Mouse (Mus musculus) left cerebral cortex, adult 2 months (tissue): ENCODE measurements at regions not wholly inside any gene's neighbourhood (a gene's known extent, or its start where the extent isn't known, plus 50 kb on each side); places are given as distances from the start of the nearest gene placed in this dataset.
A peak's percentile ranks its signal among the peaks of the same experiment; 100 is the strongest.

ENCODE experiments used
- DNase-seq, 2 experiments: peaks; one replicate each; pipeline ENCODE4 v3.0.0; 2021 to 2022; ENCODE audit warnings: low spot score in 2 of 2, mixed read lengths in 1 of 2; ENCODE audit errors: extremely low spot score in 1 of 2
- H3K27ac ChIP-seq: fragments of 200-600 bp; 2 replicates; pipeline ENCODE4 v1.8.1; 2022
- H3K4me3 ChIP-seq: fragments of 200-600 bp; 2 replicates; pipeline ENCODE4 v1.8.1; 2022
- CTCF ChIP-seq: fragments of 200-600 bp; IDR thresholded peaks from 2 replicates; pipeline ENCODE4 v1.8.1; 2022; ENCODE audit warnings: antibody characterized with exemption, mild to moderate bottlenecking, moderate library complexity
- intact Hi-C: fragments of 180-260 bp; cut with DNase I; formaldehyde crosslinking; loops from one replicate; pipeline ENCODE4 v1.15.1; 2025

DNA sequence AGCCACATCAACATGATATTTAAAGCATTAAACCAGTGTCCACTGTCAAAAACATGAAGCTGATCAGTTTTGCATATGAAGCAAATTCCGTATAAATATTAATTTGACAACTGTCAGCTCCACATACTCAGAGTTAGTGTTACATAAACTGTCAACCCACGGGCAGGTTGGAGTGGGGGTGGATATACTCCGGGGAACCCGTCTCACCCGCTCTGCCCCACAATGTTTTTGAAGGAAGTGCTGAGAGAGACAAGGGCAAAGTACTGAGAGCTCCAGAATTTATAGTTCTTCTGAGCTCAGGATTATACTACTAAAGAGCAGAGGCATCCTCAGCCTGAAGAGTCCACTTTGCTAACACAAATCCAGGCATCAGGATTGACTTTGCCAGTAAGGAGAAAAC is 132.5 kb upstream of the Ptprk start:
- intact Hi-C loops, result no loop called here
- Histone ChIP-seq H3K4me3 (no peak overlapping the region), H3K27ac (no peak overlapping the region)
- TF ChIP-seq CTCF, result no peak
- DNase-seq, result peak in 1 of 2 experiments; percentile 11

DNA sequence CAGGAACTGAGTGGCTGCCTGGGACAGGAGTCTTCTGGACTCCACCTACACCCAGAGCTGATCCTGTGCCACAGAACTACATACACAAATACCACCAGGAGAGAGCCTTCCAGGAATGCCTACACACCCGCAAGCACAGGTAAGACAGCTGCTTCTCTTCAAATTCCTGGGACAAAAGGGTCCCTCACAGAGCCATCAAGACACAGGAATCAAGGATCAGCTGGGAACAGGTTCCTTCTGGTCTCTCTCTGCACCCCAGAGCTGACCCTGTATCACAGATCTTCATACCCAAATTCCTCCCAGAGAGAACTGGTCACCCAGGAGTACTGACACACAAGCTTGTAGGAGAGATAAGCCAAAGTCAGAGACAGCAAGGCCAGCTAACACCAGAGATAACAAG is 125.5 kb upstream of the Ptprk start:
- intact Hi-C loops, result no loop called here
- Histone ChIP-seq H3K27ac (no peak overlapping the region), H3K4me3 (no peak overlapping the region)
- no peak for DNase-seq
- no peak for TF ChIP-seq CTCF

DNA sequence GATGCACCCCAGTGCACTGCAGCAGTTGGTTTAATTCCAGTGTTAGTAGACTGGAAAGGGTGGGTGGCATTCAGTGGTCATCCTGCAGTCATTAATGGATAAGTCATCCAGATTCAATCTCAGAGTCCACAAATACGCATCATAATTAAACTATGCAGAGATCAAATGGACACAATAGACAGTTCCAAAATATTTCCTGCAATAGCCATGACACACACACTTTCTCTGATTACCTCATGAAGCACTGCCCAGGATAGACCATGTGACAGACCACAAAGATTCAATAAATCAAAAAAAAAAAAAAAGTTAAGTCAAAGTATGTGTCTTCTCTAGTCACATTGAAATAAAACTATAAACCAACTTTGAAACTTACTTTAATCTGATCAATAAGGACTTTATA is 106.4 kb upstream of the Ptprk start:
- Histone ChIP-seq H3K27ac (no peak overlapping the region), H3K4me3 (no peak overlapping the region)
- no peak for TF ChIP-seq CTCF
- DNase-seq, result no peak
- intact Hi-C loops, result no loop called here

DNA sequence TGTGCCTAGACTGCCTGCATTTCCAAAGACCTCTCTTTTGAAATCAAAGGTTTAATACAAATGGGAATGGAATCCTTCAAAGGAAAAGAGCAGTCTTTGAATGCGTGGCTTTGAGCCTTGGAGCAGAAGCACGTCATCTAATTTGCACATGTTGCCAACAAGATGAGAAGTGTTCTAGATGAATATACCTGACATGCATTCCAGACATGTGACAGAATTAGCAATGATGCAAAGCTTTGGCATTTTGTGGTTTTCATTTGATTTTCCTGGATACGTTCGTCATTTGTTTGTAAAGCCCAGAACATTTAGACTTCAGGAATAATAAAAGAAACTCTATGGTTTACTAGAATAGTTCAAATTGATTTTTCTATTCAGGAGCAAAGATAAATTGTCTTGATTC is 90.6 kb upstream of the Ptprk start:
- H3K4me3 ChIP-seq, result no peak overlapping the region
- no peak for DNase-seq
- intact Hi-C loops, result no loop called here
- no peak overlapping the region for H3K27ac ChIP-seq
- no peak for TF ChIP-seq CTCF

DNA sequence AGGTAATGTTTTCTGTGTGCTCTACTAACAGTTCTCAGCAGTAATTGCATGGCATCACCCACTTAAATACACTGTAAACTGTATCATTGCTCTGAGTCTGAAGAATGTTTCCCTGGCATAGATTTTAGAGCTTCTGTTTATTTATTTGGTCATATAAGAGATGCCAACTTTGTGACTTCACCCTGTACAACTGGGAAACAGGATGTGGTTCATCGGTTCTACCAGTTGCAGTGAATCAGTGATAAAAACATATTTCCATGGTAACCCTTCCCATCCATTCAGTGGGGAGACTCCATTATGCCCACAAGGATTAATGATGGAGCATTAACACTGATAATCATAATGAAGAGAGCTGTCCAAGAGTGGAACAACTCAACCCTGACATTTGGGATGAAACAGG is 89.6 kb upstream of the Ptprk start:
- intact Hi-C loops, result no loop called here
- TF ChIP-seq CTCF, result no peak
- Histone ChIP-seq H3K27ac (no peak overlapping the region), H3K4me3 (no peak overlapping the region)
- DNase-seq, result no peak

DNA sequence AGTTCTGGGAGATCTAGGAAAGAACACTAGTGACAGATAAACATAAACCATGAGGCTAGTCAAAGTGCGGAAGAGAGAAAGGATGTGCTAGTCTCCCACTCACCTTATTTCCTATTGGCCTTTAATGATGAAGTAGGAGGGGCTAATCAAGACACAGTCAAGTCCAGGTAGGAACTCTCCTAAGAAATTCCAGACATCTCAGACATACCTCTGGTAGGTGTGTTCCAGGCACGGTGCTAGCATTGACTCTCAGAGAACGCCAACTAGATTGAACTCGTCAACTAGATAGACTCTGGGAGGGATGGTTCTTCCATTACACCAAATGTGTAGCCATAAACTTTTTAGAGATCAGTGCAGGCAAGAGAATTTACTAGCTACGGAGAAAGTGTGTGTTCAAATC is 87.6 kb upstream of the Ptprk start:
- DNase-seq, result no peak
- intact Hi-C loops, result no loop called here
- no peak for TF ChIP-seq CTCF
- no peak overlapping the region for H3K27ac ChIP-seq
- H3K4me3 ChIP-seq, result no peak overlapping the region

DNA sequence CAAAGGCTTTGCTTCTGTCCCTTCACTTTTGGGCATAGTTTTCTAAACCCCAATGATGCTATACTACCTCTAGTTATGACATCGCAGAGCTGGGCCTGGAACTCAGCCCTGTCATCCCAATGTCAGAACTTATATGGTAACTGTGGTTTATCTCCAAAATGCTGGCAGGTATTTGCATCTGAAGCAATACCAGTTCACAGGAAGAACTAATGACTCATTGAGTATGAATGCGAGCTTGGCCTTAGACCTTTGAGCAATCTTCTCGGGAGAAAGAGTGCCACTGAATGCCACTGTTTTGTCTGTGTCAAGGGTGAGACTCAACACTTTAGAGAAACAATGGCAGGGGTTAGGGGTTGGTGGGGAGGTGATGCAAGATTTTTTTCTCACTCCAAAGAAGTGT is 86.6 kb upstream of the Ptprk start:
- TF ChIP-seq CTCF, result no peak
- intact Hi-C loops, result no loop called here
- H3K27ac ChIP-seq, result no peak overlapping the region
- DNase-seq, result no peak
- no peak overlapping the region for H3K4me3 ChIP-seq

DNA sequence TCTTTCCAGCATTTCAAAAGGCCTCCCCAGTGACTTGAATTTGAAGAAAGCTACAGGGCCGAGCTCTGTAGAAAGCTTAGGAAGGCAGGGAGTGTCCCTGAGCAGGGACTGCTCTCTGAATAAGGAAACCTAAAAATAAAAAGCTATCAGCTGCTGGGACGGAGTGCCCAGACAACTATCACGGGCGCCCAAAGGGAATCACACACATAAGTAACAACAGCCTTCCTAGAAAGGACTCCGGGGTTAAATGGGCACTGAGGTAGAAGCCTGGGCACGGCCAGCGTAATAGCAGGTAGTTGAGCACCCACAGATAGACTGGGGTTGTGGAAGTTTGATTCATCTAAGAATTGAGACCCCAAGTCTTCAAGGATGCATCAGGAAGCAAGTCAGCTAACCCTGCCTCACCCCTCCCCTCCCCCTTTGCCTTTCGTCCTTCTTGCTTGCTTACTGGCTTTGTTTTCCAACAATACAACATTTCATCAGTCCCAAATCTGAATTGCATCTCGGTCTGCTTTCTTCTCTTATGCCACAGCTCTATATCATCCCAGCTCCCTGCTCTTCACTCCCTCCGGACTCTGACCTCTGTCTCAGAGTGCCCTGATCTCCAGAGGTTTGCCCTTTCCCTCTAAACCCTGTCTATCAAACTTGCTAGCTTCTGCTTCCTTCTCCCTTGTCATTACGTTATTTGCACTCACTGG is 84.1 kb upstream of the Ptprk start:
- intact Hi-C loops, result no loop called here
- no peak for DNase-seq
- H3K4me3 ChIP-seq, result no peak overlapping the region
- TF ChIP-seq CTCF, result no peak
- H3K27ac ChIP-seq, result no peak overlapping the region

DNA sequence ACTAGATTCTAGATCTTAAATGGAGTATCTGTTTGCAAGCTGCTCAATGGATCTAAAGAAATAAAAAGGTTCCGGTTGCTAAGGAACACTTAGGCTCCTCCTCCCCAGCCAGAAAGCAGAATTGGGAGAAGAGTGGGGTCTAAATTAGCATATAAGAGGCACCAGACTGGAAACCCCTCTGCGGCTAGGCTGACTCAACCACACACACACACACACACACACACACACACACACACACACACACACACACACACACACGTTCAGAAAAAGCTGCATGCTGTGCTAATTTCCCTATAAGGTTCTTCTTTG is 83.6 kb upstream of the Ptprk start:
- no peak overlapping the region for H3K4me3 ChIP-seq
- no peak for DNase-seq
- no peak overlapping the region for H3K27ac ChIP-seq
- intact Hi-C loops, result no loop called here
- TF ChIP-seq CTCF, result no peak

DNA sequence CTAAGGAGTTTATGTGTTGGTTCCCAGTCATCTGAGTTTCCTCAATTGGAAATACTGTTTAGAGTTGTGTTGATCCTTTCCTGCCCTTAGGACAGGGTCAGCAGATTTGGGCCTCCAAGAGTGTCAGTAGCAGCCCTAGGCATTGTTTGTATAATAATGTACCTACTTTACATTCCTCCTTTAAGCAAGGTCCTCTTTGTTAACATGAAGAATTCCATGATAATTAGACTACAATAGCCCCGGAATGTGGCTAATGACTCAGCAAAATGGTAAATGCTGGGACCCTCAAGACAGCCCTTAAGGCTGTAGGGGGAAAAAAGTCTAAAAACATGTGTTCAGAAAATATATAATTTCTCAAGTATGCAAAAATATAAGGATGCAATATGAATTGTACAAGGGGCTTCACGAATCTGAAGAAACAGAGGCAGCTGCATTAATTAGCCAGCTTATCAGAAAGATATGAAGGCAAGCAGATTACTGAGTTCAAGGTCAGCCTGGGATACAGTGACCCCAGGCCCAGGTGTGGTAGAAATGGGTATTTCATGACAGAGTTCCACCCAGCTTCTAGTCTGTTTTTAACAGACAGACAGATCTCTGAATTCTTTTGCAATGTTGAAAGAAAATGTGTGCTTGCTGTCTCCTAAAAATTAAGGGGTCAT is 80.1 kb upstream of the Ptprk start:
- H3K4me3 ChIP-seq, result no peak overlapping the region
- intact Hi-C loops, result no loop called here
- TF ChIP-seq CTCF, result no peak
- H3K27ac ChIP-seq, result no peak overlapping the region
- DNase-seq, result no peak

DNA sequence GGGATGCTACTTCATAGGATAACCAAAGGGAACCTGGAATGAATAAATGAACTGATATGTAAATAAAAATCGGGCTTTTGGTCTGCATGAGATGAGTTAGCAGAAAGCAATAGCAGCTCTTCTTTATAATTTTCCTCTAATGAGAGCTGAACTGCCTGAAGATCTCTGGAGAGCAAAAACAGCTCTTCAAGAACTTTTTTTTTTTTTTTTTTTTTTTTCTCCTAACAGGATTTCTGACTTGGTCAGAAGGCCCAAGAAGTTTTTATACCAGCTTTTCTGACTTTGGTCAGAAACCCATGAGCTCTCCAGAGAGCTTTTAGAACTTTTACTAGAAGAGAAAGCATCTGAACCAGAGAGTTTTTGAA is 79.6 kb upstream of the Ptprk start:
- no peak for DNase-seq
- Histone ChIP-seq H3K27ac (no peak overlapping the region), H3K4me3 (no peak overlapping the region)
- intact Hi-C loops, result no loop called here
- no peak for TF ChIP-seq CTCF

DNA sequence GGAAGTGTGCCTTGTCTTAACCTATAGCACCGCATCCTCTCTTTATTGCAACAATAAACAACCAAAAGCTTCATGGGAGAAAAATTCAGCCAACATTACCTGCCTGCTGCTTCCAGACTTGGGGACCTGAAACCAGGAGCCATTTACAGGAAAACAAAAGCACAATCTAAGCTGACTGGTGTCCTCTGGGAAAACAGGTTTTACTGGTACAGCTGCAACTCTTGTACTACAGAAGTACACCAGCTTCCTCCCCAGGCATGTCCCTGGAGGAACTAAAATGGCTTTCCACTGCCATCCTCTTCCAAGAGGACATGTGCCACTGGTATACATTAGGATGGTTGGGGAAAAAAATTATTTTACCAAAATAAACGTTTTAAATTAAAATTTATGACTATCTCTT is 63.9 kb upstream of the Ptprk start:
- no peak for DNase-seq
- Histone ChIP-seq H3K4me3 (no peak overlapping the region), H3K27ac (no peak overlapping the region)
- intact Hi-C loops, result no loop called here
- no peak for TF ChIP-seq CTCF

DNA sequence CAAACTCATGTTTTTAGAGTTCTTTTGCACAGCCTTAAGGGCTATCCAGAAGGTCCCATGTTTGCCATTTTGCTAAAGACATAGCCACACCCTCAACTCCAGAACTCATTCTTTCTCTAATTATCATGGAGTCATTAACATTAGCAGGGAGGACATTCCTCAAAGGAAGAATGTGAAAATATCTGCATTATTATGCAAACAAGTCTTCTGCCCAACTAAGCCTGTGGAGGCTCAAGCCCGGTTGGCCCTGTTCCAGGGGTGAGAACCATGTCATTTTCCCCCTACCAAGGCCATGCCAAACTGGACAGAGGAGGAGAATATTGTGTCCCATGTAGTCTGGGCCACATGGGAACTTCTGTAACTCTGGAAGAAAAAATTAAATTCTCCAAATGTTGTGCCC is 62.5 kb upstream of the Ptprk start:
- DNase-seq, result no peak
- intact Hi-C loops, result no loop called here
- no peak for TF ChIP-seq CTCF
- Histone ChIP-seq H3K27ac (no peak overlapping the region), H3K4me3 (no peak overlapping the region)
